Mouse (Mus musculus) cerebellum, adult 9-11 months (tissue): Measurements from ENCODE around the gene Rnf141.

Source experiments
- DNase-seq: peaks from one replicate; pipeline ENCODE4 v3.0.0; 2022

Gene Rnf141

GRCm38 (mm10) chr7:110823995-110824953, 20.0 kb downstream of the Rnf141 start:
- no peak for DNase-seq

GRCm38 (mm10) chr7:110823593-110823992, 20.7 kb downstream of the Rnf141 start:
- no peak for DNase-seq

DNA sequence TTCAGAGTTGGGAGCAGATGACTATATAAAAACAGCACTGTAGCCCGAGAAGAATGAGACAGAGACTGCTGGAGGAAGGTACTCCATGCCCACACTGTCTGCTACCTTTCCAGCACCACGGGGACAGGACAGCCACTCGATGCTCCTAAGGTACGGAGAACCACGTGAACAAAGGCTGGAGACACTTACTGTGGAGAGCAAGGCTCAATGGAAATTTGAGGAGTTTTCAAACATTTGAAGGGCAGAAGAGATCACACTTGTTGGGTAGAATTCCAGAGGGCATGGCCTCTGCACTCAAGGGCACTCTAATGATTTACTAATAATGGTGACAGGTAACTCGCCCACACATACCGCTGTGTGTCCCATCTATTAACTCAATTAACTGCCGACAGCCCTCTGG, 21.2 kb downstream of the Rnf141 start:
- DNase-seq = no peak

DNA sequence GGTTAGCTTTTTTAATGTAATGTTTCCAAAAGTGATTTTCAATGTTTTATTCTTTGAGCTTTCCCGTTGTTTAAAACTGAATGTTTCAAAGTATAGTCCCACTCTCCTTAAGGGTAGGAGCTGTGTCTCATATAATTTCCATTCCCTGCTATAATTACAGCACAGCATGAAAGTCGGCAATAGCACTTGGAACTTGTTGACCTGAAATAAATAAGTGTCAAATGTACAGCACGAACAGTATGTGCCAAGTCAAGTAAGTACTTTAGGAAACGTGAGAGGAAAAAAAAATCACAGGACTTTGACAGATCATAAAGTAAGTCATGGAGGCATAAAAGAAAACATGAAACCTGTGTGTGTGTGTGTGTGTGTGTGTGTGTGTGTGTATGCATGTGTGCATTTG, 22.2 kb downstream of the Rnf141 start:
- no peak for DNase-seq

DNA sequence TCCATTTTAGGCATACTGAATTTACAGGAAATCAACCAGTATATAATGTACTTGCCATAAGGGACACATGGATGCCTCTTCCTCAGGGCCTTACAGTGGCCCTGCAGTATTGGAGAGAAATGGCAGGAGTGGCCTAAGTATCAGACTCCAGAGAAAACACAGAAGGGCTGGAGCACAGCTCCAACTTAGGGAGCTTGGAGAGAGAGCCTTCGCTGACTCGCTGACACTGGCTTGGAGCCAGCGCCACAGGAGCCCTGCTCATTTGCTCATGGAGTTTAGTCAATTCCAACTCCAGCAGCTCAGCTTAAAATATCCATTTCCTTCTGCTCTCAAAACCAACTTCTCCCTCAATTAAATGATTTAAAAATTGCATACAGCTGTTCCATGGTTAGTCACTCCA, 22.6 kb downstream of the Rnf141 start:
- peak; percentile 50 for DNase-seq

- DNase-seq = no peak
Measured at GRCm38 (mm10) chr7:110821068-110821467, 23.2 kb downstream of the Rnf141 start.

DNA sequence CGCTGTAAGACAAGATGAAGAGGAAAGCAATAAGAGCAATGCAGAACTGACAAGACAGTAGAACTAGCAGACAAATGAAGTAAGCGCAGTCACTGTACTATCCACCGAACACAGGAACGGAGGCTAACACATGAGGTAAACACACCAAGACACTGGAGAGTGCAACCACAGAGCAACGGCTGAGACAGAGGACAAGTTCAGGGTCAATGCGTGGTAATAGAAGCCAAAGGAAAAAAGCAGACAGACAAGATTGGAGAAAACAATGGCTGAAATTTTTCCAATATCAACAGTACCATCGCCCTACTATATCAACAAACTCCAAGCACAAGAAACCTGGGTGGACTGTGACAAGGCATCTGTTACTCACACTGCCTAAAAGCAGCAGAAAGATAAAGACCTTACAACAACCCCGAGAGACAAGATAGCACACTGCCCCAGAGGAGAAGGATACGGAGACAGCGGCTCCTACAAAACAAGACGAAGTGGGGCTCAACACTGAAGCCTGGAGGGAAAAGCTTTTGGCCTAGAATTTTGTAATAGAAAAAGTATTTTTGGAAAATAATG, 25.4 kb downstream of the Rnf141 start:
- no peak for DNase-seq

GRCm38 (mm10) chr7:110818206-110818605, 26.1 kb downstream of the Rnf141 start:
- no peak for DNase-seq

DNA sequence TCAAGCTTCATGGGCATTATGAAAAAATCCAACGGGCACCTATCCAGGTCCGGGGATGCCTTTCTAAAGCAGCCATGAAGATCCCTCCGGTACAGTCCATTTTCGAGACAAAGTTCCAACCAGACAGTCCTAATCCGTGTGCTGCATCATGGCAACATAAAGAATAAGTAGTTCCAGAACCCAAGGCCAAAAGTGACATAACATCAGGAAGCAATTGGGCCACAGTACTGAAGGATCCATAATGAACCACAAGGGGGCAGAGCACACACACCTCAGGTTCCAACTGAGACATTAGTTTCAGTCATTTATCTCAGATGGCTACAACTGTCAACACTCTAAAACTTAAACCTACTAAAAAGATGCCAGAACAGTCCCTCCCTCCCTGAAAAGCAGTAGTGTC, 28.2 kb downstream of the Rnf141 start:
- DNase-seq = no peak

GRCm38 (mm10) chr7:110813983-110814382, 30.3 kb downstream of the Rnf141 start:
- DNase-seq = no peak

DNA sequence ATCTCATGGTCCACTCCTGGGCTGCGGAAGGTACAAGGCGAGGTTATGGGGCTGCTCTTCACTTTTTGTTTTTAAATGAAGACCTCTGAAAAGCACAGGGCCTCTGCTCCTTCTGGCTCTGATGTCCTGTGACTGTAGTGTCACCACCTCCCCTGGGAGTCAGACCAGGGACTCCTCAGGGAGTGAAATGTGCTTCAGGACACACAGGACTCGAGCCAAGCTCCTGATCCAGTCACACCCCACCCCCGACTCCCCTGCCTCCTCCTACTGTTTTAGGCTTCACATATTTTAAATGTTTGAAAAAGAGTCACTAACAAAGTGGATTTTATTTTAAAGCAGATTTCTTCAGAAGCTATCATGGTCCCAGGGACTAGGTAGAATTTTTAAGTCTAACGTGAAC, 32.7 kb downstream of the Rnf141 start:
- no peak for DNase-seq

DNA sequence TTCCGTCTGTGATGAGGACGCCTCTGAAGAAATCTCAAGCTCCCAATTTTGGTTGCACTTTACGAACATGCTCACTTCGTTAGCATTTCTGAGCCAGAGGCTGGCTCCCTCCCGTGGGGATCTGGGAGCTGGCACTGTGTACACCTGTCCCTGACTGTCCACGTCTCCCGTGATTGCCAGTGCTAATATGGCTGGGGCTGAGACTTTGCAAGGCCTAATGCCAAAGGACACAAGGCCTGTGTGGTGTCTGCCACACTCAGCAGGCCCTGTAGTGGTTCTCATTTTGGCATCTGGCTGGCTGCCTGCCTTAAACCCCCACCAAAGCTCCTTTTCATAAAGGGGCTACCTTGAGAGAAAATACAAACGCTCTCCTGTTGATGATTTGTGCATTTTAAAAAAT, 33.3 kb downstream of the Rnf141 start:
- DNase-seq = no peak

DNA sequence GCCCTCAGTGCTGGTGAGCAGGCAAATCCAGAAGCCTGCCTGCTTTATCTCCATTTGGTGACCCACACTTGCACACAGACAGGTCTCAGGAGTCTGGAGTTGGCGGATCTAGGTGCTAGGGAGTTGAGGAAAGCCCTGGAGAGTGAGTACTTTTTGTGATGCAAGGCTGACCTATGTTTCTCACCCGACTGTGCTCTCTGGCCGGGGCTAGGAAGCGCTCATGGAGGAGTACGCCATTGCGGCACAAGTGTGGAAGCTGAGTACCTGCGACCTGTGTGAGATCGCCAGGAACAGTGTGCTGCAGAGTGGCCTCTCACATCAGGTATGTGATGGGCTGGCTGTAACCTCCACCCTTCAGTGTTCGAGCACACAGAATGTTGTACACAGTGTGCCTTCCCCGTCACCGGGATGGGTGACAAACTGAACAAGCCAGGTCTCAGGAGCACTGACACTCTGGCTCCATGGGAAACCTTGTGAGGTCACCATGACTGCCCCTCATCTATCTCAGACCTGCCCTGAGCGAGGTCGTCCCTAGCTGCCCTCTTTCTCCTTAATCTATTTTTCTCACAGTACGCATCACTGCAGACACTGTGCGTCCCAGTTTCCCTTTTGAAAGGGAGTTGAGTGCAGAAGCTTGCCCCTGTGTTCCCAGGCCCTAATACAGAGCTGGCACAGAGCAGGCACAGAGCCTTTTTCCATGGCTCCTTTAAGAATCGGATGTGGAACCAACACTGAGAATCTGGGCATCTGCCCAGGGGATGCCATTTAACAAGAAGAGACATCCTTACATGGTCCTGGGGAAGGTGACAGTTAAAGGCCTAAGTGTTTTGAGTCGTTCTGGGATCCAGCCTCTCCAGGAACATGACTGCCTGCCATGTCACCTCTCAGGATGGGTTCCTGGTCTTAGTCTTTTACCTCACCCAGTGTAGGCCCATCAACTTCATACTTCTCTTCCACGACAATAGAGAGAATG, 34.4 kb downstream of the Rnf141 start:
- no peak for DNase-seq

GRCm38 (mm10) chr7:110808962-110809361, 35.3 kb downstream of the Rnf141 start:
- DNase-seq = no peak

DNA sequence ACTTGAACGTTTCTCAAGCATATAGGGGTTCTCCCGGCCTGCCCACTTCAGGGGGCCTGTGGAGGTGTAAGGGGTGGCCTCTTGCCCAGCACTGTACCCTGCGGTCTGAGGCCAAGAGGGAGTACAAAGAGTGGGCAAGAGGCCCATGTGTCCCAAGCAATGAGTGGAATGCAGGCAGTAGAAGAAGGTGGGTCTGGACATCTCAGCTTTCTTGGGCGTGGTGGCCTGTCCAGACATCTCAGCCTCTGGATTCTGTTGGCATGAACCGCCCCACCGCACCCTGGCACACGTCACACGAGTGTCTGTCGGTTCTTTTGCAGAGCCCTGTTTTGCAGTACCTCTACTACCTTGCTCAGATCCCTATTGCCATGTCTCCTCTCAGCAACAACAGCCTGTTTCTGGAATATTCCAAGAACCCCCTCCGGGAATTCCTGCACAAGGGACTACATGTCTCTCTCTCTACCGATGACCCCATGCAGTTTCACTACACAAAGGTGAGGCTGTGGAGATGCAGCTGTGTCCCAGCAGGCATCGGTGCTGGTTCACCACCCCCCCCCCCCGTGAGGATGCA, 36.7 kb downstream of the Rnf141 start:
- DNase-seq = no peak

- DNase-seq = peak; percentile 40
Measured at GRCm38 (mm10) chr7:110804266-110804665, 40.0 kb downstream of the Rnf141 start.

DNA sequence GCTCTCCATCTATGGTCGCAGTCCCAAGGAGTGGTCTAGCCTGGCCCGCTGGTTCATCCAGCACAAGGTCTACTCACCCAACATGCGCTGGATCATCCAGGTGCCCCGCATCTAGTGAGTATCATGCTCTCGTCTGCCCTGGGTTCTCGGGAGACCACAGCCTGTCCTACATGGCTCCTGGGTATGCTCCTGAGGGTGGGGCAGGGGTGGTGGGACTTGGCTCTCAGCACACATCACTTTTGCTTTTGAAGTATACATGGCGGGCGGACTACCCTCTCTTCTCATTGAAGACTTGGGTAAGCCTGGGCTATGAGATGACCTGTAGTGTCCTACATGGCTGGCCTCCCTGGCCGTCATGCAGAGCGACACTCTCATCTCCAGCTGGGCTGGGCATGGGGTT, 41.1 kb downstream of the Rnf141 start:
- no peak for DNase-seq

DNA sequence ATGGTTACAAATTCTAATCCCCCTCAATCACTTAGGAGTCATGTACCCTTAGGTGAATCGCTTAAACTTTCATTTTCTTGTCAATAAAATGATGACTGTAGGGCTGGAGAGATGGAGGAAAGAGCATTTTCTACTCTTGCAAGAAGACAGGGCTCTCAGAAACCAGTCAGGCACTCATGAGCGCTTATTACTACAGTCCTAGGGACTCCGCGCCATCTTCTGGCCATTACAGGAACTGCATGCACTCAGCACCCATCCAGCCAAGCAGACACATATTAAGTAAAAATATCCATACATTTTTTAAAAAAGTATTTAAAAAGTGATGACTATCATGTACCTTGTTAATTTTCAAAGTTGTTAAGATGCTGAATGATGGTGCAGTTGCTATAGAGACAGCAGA, 43.2 kb downstream of the Rnf141 start:
- peak; percentile 76 for DNase-seq

DNA sequence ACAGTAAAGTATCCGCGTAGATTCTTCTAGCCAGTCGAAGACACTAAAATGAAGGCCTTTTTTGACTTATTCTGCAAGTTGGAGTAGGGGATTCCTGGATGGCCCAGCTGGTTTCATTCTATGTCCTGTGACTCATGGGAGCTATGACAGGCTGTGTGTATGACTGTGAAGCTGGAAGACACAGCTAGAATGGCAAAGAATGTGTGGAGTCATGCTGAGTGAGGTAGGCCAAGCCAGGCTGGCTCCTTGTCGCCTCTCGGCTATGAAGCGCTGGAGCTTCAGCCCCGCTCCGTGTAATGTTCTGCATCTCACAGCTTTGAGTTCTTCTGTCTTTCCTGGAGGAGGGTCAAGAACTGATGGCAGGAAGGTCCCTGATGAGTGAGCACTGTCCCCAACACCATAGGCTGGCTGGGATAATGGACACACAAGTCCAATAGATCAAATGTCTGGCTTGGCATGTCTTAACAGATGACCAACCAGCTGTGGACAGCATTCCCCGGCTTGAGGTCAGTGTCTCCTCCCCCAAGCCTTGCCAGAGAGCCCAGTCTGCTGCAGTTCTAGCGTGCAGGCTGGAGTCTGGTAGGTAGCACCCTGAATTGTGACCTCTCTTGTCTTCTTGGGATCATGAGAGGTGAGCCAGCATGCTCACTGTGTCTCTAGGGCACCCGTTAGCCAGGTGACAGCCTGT, 46.4 kb downstream of the Rnf141 start:
- no peak for DNase-seq

DNA sequence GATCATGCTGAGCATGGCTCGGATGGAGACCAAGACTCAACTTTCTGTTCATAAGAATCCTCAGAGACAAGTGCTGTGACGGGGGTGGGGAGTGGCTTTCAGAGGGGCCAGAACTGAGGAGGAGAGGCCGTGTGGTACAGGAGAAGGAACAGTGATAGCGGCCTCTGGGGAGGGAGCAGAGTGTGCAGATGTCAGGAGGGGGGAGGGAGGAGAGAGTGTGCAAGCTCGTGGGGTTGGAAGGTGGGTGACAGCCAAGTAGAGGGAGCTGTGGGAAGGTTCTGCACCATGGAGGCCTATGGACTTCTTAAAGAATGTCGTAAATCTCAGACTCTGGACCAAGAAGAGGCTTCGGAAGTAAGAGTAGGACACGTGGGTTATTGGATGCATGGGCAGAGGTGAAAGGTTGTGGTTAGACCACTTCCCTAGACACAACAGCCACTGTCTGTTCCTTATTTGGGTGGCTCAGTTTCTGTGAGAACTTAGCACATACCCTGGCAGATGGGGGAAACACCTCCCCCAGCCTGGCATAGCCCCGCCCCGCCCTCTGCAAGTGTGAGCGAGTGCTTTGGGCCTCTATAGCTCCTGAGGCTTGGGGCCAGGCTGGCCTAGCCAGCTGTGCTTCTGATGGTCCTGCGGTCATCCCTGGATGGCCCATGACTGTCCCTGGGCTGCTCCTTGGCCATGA, 47.7 kb downstream of the Rnf141 start:
- DNase-seq = no peak

DNA sequence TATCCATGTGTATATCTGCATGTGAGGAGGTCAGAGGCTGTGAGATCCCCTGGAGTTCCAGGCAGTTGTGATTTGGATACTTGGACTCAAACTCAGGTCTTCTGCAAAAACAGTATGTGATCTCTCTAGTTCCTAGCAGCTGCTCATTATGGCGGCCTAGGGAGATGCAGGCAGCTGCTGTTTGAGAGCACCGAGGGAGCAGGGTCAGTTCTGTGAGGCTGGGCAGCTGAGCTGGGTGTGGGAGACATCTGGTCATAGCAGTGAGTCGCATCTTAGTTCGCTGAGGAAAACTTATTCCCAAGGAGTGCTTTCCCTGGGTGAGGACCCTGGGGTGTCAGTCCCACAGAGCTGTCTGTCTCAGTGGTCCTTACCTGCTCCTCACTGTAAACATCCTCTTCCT, 49.5 kb downstream of the Rnf141 start:
- no peak for DNase-seq

DNA sequence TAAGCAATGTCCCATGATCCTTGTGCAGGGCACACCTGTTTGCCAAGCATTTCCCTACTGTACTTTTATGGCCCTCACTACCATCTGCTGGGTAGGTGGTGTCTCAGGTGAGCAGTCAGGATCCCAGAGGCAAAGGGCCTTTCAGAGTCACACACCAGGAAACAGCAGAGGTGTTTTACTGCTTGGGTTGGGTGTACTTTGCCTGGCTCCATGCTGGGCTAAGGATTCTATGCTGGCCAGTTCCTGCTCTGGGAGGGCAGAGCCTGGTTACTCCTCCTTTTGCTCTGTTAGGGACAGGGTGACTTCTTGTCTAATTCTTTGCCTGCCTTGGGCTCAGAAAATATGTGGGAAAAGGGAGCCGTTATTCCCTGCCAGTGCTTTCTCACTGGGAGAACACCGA, 51.4 kb downstream of the Rnf141 start:
- no peak for DNase-seq
